Mouse (Mus musculus): Measurements from ENCODE around the gene Camkv.

Camkv gene

DNA sequence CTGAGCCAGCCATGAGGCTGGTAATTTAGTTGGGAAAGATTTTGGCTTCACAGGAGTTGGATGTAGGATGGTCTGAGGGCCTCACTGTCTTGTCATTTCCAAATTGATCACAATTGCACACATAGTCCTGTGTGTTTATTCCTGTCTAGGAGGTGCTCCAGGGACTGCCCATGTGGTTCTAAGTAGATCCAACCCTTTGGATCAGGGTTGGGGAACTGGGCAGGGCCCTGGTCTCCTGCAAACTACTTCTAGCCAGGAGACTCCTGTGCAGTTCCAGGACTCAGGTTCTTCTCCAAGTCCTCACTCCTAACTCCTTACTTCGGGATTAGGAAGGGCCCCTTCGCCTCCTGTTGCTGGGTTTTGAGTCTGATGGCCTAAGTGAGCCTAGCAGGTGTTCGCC lies at the start of gene Camkv:
Gene Camkv (plus strand): TSS at position 301 of the 400 bp plus-strand sequence.
- no peak for DNase-seq (ENCODE audit: low read depth in 1 of 2, low spot score in 2 of 2)

DNA sequence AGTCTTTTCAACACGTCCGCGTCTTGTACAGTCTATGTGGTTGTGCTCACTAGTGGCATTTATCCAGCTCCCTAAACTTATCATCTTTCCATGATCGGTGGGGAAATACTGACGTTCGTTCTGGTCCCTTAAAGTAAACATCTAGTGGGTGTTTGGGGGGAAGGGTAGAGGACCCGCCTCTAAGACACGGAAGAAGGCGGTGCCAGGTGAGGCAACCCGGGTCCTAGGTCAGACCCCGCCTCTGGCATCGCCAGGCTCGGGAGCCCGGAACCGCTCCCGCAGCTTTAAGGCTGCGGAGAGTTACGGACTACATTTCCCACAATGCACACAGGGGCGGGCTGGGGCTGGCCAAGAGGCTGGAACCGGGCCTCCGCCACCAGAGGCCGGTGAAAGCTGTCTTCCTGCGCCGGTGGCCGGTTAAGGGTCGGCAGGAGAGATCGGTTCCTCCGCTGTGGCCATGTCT lies 47.6 kb upstream of the Camkv start, which contains the start of gene Mon1a:
Gene Mon1a (plus strand): TSS at position 348 of the 463 bp plus-strand sequence.
- DNase-seq (ENCODE audit: low read depth in 1 of 2, low spot score in 2 of 2): peak; percentile 34 to 55

DNA sequence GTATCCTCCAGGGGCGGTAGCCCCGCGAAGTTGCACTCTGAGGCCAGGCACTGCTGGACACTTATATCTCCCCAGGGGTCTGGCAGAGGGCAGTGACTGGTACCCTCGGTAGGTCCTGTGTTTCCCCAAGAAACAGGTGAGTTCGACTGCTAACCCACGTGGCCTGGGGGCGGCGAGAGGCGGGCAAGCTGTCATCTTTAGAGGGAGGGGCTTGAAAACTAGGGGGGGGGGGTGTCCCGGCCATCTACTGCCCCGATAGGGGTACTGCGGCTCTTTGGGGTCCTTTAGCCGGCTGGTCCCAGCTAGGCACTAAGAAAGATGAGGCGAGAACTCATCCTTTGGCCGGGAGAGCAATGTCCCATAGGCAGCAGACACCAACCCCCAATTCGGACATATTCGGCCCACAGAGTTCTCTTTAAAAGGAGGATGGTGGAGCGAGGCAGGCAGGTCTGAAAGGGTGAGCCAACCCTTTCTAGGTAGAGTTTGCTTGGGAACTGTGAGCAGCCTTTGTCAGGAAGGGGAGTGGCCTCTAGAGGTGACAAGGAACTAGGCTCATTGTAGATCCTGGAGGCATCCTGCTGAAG lies 47.1 kb upstream of the Camkv start:
- no peak for DNase-seq (ENCODE audit: low read depth in 1 of 2, low spot score in 2 of 2)

DNA sequence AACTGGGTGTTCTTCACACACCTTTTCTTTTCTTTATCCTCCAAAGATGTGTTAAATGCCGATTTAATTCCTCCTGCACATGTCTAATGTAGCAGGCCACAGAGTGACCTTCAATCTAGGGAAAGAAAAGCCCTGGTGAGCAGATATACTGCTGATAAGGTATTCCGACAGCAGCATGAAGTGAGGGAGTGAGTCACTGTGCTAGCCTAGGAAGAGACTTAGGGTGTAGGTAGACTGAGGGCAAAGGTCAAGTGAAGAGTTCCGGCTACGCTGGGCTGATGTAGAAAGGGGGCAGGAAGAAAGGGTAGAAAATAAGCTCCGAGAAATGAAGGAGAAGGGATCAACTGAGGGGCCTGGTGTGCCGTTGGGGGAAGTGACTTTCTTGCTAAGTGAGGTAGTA lies 45.2 kb upstream of the Camkv start:
- no peak for DNase-seq (ENCODE audit: low read depth in 1 of 2, low spot score in 2 of 2)

DNA sequence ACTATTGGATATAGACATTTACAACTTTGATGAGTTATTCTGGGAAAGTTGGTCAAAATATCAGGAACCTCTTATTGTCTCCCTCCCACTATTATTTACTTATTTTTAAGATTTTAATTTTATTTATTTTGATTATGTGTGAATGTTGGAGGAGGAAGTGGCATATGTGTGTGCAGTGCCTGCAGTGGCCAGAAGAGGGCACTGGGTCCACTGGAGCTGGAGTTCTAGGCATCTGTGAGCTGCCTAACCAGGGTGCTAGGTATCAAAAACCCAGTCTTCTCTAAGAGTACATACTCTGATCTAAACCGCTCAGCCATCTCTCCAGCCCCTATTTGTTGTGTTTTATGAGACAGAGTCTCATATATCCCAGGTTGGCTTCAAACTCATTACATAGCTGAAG lies 44.5 kb upstream of the Camkv start:
- no peak for DNase-seq (ENCODE audit: low read depth in 1 of 2, low spot score in 2 of 2)

DNA sequence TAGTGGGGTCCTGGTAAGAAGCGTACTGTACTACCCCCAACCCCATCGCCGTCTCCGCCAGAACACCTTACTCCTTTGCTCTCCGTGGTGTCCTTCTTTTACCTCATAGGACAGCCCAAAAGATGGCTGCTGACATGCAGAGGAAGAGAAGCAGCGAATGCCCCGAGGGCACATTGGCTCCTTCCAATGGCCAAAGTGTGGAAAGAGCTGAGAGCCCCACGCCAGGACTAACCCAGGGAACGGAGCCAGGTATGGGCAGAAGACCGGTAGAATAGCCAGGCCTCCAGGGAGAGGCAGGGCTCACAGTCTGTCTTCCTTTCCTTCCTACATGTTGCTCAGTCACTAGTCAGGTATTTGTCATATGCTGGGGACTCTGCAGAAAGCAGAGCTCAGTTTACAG lies 36.9 kb upstream of the Camkv start:
- DNase-seq (ENCODE audit: low read depth in 1 of 2, low spot score in 2 of 2): no peak

DNA sequence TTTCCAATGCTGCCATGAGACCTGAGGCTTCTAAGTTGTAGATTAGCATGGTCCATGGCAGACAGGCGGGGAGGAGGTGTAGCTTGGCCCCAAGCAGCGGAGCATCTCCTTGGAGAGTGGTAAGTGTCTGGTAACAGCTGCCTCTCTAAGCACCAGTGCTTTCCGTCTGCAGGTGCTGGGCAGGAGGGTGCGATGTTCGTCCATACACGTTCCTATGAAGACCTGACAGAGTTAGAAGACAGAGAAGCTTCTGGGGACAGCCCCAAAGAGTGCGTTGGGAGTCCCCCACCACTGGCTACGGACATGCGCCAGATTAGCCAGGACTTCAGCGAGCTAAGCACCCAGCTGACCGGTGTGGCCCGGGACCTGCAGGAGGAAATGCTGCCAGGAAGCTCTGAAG lies 35.6 kb upstream of the Camkv start:
- DNase-seq (ENCODE audit: low read depth in 1 of 2, low spot score in 2 of 2): no peak

DNA sequence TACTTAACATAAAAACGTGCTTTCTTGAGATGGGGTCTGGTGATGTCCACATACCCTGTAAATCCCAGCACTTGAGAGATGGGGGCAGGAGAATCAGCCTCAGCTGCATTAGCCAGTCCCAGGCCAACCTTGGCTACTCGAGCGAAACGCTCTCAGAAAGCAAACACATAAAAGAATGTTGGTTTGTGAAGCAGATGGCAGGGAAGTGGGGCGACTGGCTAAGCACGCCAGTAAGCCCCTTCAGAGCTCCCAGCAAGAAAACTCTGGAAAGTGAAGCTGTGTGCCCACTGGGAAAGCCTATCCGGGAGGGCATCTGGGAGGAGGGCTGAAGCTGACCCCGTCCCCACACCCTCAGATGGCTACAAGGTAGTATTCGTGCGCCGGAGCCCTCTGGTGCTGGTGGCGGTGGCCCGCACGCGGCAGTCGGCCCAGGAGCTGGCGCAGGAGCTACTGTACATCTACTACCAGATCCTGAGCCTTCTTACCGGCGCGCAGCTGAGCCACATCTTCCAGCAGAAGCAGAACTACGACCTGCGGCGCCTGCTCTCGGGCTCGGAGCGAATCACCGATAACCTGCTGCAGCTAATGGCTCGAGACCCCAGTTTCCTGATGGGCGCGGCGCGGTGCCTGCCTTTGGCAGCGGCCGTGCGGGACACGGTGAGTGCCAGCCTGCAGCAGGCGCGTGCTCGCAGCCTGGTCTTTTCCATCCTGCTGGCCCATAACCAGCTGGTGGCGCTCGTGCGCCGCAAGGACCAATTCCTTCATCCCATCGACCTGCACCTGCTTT lies 34.4 kb upstream of the Camkv start:
- no peak for DNase-seq (ENCODE audit: low read depth in 1 of 2, low spot score in 2 of 2)

DNA sequence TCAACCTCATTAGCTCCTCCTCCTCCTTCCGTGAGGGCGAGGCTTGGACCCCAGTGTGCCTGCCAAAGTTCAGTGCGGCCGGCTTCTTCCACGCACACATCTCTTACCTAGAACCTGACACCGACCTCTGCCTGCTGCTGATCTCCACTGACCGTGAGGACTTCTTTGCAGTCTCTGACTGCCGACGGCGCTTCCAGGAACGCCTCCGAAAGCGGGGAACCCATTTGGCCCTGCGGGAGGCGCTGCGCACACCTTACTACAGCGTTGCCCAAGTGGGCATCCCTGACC lies 33.9 kb upstream of the Camkv start:
- DNase-seq (ENCODE audit: low read depth in 1 of 2, low spot score in 2 of 2): no peak

DNA sequence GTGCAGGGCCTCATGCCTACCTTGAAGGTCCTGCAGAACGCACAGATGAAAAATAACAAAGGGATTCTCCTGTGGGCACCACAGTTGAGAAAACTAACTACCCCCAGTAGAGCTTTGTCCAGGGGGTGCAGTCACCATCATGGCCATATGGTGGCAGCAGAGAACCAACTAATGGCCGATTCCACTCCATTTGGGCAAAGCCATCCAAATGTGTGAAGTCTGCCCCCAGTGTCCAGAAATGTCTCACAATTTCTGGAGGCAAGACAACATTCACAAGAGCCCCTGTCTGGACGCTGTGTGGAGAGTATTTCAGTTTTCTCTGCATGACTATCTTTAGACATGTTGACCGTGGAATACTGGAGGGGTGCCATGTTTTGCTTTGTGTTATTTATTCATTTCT lies 30.7 kb upstream of the Camkv start:
- DNase-seq (ENCODE audit: low read depth in 1 of 2, low spot score in 2 of 2): peak; percentile 64 to 80

DNA sequence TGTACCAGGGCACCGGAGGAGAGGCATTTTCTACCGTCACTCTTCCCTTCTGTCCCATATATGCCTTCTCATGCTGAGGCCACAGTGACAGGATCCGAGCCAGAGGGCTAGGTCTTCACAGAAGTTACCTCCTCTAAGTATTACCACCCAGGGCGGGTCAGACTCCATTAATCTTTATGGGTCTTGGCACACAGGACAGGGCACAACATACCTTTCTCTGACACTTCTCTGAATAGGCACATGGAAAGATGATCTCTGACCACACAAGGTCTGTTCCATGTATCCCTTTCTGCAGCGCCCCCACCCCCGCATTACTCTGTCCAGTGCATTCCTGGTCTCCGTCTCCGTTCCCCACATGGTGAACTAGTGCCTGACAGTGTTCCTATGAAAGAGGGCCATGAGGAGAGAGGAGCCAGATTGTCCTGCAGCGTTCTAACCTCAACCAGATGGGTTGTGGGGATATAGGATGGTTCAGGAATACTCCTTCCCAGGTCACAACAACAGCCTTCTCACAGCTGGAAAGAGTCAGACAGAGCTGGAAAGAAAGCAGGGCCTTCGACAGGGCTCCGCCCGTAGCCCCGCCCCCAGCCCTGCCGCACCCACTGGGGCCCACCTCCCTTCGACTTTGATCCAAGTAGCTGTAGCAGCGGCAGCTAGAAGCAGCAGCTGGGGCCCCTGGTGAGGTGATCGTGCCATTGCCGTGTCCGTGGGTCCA lies 29.1 kb upstream of the Camkv start, which contains the start of gene Mst1r:
Gene Mst1r (plus strand): TSS at position 622 of the 715 bp plus-strand sequence.
- no peak for DNase-seq (ENCODE audit: low read depth in 1 of 2, low spot score in 2 of 2)

DNA sequence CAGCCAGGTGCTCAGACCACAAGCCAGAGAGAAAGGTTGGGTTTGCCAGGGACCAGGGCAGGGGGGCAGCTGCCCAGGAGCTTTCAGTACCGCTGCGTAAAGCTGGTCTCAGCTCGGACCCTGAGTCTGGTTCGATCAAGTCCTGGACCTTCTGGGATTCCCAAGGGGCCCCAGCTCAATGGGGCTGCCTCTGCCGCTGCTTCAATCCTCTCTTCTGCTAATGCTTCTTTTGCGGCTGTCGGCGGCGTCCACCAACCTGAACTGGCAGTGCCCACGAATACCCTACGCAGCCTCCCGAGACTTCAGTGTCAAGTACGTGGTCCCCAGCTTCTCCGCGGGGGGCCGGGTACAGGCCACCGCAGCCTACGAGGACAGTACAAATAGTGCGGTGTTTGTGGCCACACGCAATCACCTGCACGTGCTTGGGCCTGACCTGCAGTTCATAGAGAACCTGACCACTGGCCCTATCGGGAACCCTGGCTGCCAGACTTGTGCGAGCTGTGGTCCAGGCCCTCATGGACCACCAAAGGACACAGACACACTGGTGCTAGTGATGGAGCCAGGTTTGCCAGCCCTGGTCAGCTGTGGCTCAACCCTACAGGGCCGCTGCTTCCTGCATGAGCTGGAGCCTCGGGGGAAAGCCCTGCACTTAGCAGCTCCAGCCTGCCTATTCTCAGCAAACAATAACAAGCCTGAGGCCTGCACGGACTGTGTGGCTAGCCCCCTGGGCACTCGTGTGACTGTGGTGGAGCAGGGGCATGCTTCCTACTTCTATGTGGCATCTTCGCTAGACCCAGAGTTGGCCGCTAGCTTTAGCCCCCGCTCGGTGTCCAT lies 28.3 kb upstream of the Camkv start:
- no peak for DNase-seq (ENCODE audit: low read depth in 1 of 2, low spot score in 2 of 2)

DNA sequence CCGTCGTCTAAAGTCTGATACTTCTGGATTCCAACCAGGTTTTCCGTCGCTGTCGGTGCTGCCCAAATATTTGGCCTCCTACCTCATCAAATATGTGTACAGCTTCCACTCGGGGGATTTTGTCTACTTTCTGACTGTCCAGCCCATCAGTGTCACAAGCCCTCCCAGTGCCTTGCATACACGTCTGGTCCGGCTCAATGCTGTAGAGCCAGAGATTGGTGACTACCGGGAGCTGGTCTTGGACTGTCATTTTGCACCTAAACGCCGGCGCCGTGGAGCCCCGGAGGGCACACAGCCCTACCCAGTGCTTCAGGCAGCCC lies 27.7 kb upstream of the Camkv start:
- DNase-seq (ENCODE audit: low read depth in 1 of 2, low spot score in 2 of 2): no peak

DNA sequence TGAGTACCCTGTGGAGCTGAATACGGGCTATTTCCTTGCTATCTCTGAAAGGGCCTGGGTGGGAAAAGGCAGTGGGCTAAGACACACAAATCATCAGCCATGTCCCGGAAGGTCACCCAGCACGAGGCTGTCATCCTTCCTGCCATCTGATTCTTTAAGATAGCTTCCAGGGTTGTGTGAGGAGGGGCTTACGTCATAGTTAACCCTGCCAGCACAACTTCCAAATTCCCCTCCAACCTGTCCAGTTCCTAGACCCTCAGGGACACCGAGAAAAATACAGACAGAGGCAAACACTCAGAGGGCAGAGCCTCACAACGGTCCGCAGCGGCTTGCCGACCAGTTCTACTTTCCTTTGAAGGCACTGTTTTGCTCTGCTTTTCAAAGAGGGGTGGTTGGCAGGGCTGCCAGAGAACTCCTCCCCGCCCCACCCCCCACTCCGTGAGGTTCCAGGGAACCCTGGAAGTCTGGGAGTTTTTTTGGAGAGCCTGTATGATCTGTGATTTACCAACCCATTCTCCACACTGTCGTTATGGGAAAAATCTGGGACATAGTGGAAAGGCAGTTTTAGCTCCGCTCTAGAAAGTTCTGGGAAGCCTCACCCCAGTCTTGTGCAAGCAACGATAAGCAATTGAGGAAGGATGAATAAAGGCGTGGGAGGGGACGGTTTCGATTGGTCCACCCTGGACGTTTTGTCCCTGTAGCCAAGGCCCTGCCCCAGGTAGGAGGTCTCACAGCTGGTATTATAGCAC lies 26.9 kb upstream of the Camkv start:
- no peak for DNase-seq (ENCODE audit: low read depth in 1 of 2, low spot score in 2 of 2)

DNA sequence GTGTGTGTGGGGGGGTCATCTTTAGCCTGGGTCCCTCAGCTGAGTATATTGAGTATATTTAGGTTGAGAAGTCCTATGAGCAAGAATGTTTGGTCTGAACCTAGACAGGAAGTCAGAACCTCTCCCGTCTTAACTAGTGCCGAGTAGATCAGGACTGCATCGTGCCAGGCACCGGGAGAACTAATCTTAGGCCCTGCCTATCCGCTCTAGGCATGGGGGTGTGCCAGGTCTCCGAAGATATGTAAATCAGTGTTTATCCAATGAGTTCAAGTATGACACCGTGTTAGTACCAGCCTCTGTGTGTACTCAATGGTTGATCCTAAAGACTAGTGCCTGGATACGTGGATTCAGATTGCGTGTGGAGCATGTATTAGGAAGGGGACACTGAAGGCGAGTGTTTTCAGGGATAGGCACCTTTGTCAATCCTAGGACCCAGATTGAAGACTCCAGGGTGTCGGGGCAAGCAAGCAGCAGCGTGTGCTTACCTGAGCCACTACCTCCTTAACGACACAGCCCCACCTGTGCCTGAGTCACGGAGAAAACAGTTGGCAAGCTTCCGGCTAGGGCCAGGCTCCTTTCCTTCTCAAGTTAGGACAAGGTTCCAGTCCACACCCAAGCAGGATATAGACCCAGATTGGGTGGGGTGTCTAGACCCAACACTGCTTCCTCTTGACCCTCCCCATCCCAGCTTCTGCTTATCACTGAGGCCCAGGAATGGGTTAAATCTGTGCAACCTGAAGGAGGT lies 25.3 kb upstream of the Camkv start:
- no peak for DNase-seq (ENCODE audit: low read depth in 1 of 2, low spot score in 2 of 2)

DNA sequence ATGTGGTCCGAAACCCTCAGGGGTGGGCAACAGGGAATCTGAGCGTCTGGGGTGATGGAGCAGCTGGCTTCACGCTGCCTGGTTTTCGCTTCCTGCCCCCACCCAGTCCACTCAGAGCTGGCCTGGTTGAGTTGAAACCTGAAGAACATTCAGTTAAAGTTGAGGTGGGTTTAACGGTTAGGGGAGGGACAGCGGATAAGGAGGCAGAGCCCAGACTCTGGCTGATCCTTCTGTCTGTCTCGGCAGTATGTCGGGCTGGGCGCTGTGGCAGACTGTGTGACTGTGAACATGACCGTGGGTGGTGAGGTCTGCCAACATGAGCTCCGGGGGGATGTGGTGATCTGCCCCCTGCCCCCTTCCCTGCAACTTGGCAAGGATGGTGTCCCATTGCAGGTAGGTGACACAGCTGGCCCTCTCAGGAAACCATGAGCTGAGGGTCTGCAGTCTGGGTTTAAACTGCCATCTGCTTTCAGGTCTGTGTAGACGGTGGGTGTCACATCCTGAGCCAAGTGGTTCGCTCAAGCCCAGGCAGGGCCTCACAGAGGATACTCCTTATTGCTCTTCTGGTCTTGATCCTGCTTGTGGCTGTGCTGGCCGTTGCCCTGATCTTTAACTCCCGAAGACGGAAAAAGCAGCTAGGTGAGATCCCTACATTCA lies 20.6 kb upstream of the Camkv start:
- DNase-seq (ENCODE audit: low read depth in 1 of 2, low spot score in 2 of 2): no peak

DNA sequence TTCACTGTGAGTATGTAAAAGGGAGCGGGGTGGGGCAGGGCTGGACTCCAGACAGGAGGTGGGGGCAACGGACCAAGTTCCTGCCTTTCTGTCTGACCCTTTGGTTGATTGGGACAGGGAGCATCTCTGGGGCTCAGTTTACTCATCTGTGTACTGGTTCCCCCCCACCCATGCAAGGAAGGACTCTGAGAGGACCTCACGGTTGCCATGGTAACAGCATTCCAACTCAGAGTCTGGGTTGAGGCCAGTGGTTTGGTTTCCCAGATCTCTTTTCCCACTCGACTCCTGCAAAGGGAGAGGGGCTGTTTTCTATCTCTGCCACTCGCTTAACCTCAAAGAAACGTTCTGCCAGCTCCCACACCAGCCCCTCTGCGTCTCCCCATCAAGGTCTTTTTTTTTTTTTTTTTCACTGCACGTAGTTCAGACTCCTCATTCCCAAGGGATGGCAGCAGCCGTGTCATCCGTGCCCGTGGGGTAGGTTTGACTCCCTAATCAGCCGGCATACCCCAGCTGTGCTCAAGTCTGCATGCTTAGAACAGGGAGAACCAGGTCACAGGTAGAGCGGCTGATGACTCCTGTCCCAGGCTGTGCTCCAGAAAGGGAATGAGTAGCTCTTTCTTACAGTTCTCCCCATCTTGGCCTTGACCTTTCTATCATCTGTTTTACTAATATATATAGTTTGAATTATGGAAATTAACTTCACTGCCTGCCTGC lies 17.4 kb upstream of the Camkv start:
- no peak for DNase-seq (ENCODE audit: low read depth in 1 of 2, low spot score in 2 of 2)

DNA sequence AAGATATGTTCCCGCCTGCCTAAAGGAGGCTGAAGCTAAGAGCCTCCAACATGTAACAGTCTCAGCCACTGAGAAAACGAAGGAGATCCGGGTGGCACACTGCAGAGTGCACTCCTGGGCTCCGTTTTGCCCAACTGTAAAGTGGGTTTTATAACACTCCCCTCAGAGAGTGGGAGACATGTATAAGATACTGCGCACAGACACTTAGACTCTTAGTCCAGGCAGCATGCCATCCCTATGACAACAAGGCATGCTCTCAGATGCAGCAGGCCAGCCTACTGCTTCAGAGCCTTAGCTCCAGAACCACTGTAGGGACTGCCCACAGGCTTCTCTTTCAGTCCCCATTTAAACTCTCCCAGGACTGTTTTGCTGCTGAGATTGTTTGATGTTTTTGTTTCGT lies 16.6 kb upstream of the Camkv start:
- DNase-seq (ENCODE audit: low read depth in 1 of 2, low spot score in 2 of 2): no peak

DNA sequence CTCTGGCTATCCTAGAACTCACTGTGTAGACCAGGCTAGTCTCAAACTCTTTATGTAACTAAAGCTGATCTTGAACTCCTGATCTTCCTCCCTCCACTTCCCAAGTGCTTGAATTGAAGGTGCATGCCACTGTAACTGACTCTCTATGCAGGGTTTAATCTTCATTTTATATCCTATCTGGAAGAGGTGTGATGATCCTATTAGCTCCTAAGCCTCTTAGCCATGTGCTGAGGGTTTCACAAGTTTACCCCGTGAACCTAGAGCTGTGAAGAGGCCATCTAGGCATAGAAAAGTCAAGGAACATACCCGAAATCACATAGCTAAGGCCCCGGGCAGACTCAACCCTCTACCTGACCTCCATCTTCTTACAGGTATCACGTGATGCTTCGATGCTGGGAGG lies 16.0 kb upstream of the Camkv start:
- DNase-seq (ENCODE audit: low read depth in 1 of 2, low spot score in 2 of 2): no peak
